Mouse (Mus musculus) frontal cortex, postnatal 36 days (tissue): ENCODE measurements around the gene Lpin2.

ENCODE experiments used
- DNase-seq, 2 experiments: peaks; one replicate each; pipeline ENCODE4 v3.0.0; 2022; ENCODE audit warnings: low spot score in 2 of 2

Lpin2 gene

GRCm38 (mm10) chr17:71260658-71261057, 78.3 kb downstream of the Lpin2 start:
- no peak for DNase-seq

GRCm38 (mm10) chr17:71263136-71263535, 80.8 kb downstream of the Lpin2 start:
- no peak for DNase-seq

- no peak for DNase-seq
These were observed 82.4 kb downstream of the Lpin2 start for GRCm38 (mm10) chr17:71264739-71265138.

GRCm38 (mm10) chr17:71265336-71266051, 83.1 kb downstream of the Lpin2 start:
- no peak for DNase-seq

GRCm38 (mm10) chr17:71267374-71267773, 85.0 kb downstream of the Lpin2 start:
- no peak for DNase-seq

- DNase-seq = no peak
These were observed 85.8 kb downstream of the Lpin2 start for GRCm38 (mm10) chr17:71268152-71268551.

- DNase-seq = no peak
These were observed 86.2 kb downstream of the Lpin2 start for GRCm38 (mm10) chr17:71268599-71268998.

- no peak for DNase-seq
These were observed 91.5 kb downstream of the Lpin2 start for GRCm38 (mm10) chr17:71273901-71274300.

GRCm38 (mm10) chr17:71276771-71277170, 94.4 kb downstream of the Lpin2 start:
- no peak for DNase-seq

GRCm38 (mm10) chr17:71277701-71278491, 95.5 kb downstream of the Lpin2 start:
- DNase-seq = no peak

GRCm38 (mm10) chr17:71282716-71283115, 100.4 kb downstream of the Lpin2 start:
- no peak for DNase-seq

- DNase-seq = no peak
These were observed 100.9 kb downstream of the Lpin2 start for GRCm38 (mm10) chr17:71283237-71283636.

GRCm38 (mm10) chr17:71284890-71285289, 102.5 kb downstream of the Lpin2 start:
- DNase-seq = no peak

- no peak for DNase-seq
These were observed 103.6 kb downstream of the Lpin2 start for GRCm38 (mm10) chr17:71285929-71286328.

GRCm38 (mm10) chr17:71287586-71287985, 105.2 kb downstream of the Lpin2 start:
- no peak for DNase-seq

- no peak for DNase-seq
These were observed 105.9 kb downstream of the Lpin2 start for GRCm38 (mm10) chr17:71288145-71288758.

- DNase-seq = no peak
These were observed 106.6 kb downstream of the Lpin2 start for GRCm38 (mm10) chr17:71288808-71289548.

- no peak for DNase-seq
These were observed 107.3 kb downstream of the Lpin2 start for GRCm38 (mm10) chr17:71289572-71290176.

- DNase-seq = no peak
These were observed 108.4 kb downstream of the Lpin2 start for GRCm38 (mm10) chr17:71290486-71291410.

- no peak for DNase-seq
These were observed 109.6 kb downstream of the Lpin2 start for GRCm38 (mm10) chr17:71291897-71292420.
